Mouse (Mus musculus): ENCODE results near the gene Nipa1.

DNA sequence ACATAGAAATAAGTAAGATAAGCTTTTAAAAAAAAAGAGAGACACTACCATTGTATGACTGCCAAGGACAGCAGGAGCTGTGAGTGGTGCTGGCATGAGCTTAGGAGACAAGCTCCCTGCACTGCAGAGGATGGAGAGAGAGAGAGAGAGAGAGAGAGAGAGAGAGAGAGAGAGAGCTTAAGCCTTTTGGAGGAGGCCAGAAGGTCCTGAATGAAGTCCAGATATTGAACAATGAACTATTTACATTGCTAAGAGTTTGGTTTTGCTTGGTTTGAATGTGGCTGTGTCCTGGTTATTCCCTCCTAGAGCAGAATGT lies 8.8 kb downstream of the Nipa1 start:
- TF ChIP-seq E2F4 (IDR thresholded peaks at IDR 0.05; ENCODE audit: insufficient read depth) (no peak), POLR2A (IDR thresholded peaks at IDR 0.05; ENCODE audit: insufficient read length, low read depth) (no peak), MAX (IDR thresholded peaks at IDR 0.05; ENCODE audit: low read depth) (no peak)

All from myocyte (in vitro differentiated cells).